Mouse (Mus musculus) forebrain, embryonic 10.5 days (tissue): ENCODE measurements around the gene Gdnf. TPM values are rescaled to one million over a fixed set of nuclear protein-coding genes. Genes with fewer than 3 reads are reported as not detected.

Source experiments
- DNase-seq: peaks from one replicate; pipeline ENCODE4 v3.0.0-alpha.2; 2017; ENCODE audit warnings: low spot score; ENCODE audit errors: extremely low spot score
- H3K27ac ChIP-seq: fragments of 300-500 bp; sonication (generic); 2 replicates; pipeline ENCODE4 v1.5.1; 2016; ENCODE audit warnings: mild to moderate bottlenecking
- H3K27me3 ChIP-seq: fragments of 300-500 bp; sonication (generic); 2 replicates; pipeline ENCODE4 v1.6.1; 2016; ENCODE audit warnings: mild to moderate bottlenecking; ENCODE audit not compliant: poor library complexity, severe bottlenecking
- H3K36me3 ChIP-seq: fragments of 300-500 bp; sonication (generic); replicated peaks from 2 replicates; pipeline ENCODE4 v1.6.1; 2016; ENCODE audit warnings: mild to moderate bottlenecking, moderate library complexity
- H3K4me1 ChIP-seq: fragments of 300-500 bp; sonication (generic); 2 replicates; pipeline ENCODE4 v1.6.1; 2016
- H3K4me3 ChIP-seq: fragments of 300-500 bp; sonication (generic); 2 replicates; pipeline ENCODE4 v1.5.1; 2016; ENCODE audit warnings: mild to moderate bottlenecking, moderate library complexity
- H3K9me3 ChIP-seq: fragments of 300-500 bp; sonication (generic); 2 replicates; pipeline ENCODE4 v1.6.1; 2016; ENCODE audit warnings: mild to moderate bottlenecking, moderate library complexity
- WGBS: fragments of 180-500 bp; shearing (Covaris S2); methylation state at CpG from one replicate; pipeline ENCODE4 v1.1.7; 2016; 5-methylcytosine and 5-hydroxymethylcytosine counted together
- polyA plus RNA-seq: library from polyadenylated mRNA; unstranded; fragments of >200 nt; fragmentation: Nextera tagmentation; extraction: Ambion mirVana; gene quantifications from 2 replicates; pipeline ENCODE4 v1.2.1, GENCODE M21; 2016

Gene Gdnf
- polyA plus RNA-seq, 1 experiment from 2014 or later, result 0.11 TPM

DNA sequence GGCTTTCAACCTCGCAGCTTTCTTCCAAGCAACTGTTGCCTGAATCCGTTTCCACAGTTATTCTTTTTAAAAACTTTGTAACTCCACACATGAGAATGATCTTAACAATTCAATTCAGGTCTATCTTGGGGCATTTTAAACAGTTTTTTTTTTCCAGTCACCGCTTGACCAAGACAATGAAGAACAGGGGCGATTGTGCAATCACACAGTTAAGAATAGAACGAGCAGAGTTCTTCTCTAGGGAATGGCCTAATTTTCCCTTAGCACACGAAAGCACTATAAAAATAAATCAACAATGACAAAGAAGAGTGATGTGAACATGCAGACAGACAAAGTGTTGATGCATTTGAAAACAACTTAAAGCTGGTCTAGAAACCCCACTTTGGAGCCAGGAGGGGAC, 65.2 kb downstream of the Gdnf start:
- no peak overlapping the region for H3K27ac ChIP-seq
- H3K4me3 ChIP-seq, result no peak overlapping the region
- no peaks in the 10 kb centered on the region for H3K9me3 ChIP-seq
- peaks cover 11% of the 10 kb centered on the region for H3K4me1 ChIP-seq
- no peaks in the 10 kb centered on the region for H3K27me3 ChIP-seq
- 87% methylated on average over 6 of the region's 6 CpGs for WGBS
- H3K36me3 ChIP-seq, result no peaks in the 10 kb centered on the region
- no peak for DNase-seq

- peaks cover 11% of the 10 kb centered on the region for H3K36me3 ChIP-seq
- WGBS, result 61% methylated on average over 22 of the region's 22 CpGs
- no peak for DNase-seq
- H3K27ac ChIP-seq, result no peak overlapping the region
- peaks cover 11% of the 10 kb centered on the region for H3K4me1 ChIP-seq
- H3K4me3 ChIP-seq, result no peak overlapping the region
- no peaks in the 10 kb centered on the region for H3K27me3 ChIP-seq
- no peaks in the 10 kb centered on the region for H3K9me3 ChIP-seq
Observed at GRCm38 (mm10) chr15:7877560-7878467, 67.2 kb downstream of the Gdnf start.

GRCm38 (mm10) chr15:7878861-7879260, 68.2 kb downstream of the Gdnf start:
- Histone ChIP-seq H3K9me3 (no peaks in the 10 kb centered on the region), H3K36me3 (peaks cover 21% of the 10 kb centered on the region), H3K27me3 (no peaks in the 10 kb centered on the region), H3K4me3 (no peak overlapping the region), H3K27ac (no peak overlapping the region), H3K4me1 (peaks cover 11% of the 10 kb centered on the region)
- WGBS, result 90% methylated on average over 10 of the region's 10 CpGs
- no peak for DNase-seq

DNA sequence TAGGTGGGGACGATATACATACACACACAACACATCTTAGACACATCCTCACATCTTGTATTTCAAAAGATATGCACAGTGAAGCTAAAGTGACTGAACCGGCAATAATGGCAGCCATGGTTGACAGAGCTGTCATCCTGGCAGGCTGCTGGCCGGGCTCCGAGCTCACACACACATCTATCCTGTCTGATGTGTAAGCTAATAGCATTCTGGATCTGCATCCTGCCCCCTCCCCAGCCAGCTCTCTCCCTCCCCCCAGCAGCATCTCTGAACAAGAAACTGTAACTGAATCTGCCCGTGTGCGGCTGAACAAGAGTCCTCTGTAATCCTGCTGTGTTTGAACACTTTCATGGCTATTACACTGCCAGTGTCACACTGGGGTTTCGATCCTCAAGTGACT, 69.3 kb downstream of the Gdnf start:
- H3K4me1 ChIP-seq, result peaks cover 12% of the 10 kb centered on the region
- H3K36me3 ChIP-seq, result peaks cover 26% of the 10 kb centered on the region
- H3K27ac ChIP-seq, result no peak overlapping the region
- no peak overlapping the region for H3K4me3 ChIP-seq
- WGBS, result 72% methylated on average over 7 of the region's 7 CpGs
- no peaks in the 10 kb centered on the region for H3K27me3 ChIP-seq
- no peak for DNase-seq
- no peaks in the 10 kb centered on the region for H3K9me3 ChIP-seq

DNA sequence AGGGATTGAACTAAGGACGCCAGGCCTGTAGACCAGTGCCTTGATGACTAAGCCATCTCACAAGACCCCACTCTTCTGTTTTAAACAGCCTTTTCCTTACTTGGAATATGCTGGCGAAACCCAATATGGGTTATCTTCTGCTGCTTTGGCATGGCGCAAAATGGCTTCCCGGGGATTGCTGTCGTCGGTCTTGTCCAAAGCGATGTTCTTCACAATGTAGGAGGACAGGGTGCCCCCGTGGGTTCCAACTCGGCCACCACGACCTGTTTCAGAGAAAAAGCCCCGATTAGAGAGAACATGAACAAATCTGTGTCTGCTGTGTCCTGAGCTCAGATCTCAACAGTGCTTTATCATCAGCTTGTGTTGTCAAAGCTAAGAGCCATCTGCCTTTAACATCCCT, 73.5 kb downstream of the Gdnf start:
- Histone ChIP-seq H3K27ac (no peak overlapping the region), H3K27me3 (peaks cover 7% of the 10 kb centered on the region; the same call in 1 of the 2 replicates), H3K36me3 (peaks cover 28% of the 10 kb centered on the region), H3K9me3 (no peaks in the 10 kb centered on the region), H3K4me3 (no peak overlapping the region), H3K4me1 (peaks cover 16% of the 10 kb centered on the region)
- 95% methylated on average over 11 of the region's 11 CpGs for WGBS
- DNase-seq, result no peak

DNA sequence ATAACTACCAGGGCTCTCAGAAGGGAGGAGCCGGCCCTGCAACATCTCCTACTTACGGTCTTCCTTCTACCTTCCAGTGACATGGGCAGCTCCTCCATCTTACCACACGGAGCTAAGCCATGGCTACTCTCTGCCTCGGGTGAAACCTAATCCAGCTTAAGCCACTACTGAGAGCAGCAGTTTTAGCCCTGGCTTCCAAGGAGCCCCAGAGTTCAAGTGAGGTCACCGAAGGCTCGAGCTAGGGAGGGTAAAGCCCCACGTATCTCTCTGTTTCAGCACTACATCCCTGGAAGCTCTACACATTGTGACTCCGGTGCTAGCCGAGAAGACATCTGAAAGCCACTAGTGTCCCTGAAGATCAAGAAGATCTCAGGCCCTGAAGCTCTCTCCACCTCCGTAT, 74.5 kb downstream of the Gdnf start:
- Histone ChIP-seq H3K36me3 (peaks cover 28% of the 10 kb centered on the region), H3K4me1 (peaks cover 25% of the 10 kb centered on the region), H3K27ac (no peak overlapping the region), H3K4me3 (no peak overlapping the region), H3K27me3 (peaks cover 7% of the 10 kb centered on the region; the same call in 1 of the 2 replicates), H3K9me3 (no peaks in the 10 kb centered on the region)
- 53% methylated on average over 10 of the region's 10 CpGs for whole genome bisulfite sequencing
- no peak for DNase-seq

DNA sequence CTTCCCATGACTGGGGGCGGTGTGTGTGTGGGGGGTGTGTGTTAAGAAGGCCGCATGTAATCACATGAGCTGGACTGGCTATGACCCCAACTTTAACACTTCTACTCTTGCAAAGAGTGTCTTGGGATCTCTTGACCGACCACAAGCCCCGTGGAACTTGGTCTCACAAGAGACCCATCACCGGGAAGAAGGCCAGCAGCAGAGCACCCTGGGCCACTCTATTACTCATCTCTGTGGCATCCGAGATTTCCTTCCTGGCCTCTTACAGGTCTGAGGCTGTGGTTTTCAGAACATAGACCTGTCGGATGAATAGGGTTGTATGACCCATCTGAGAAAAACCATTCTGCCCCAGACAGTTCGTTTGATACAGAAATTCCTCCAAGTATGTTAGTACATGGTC, 75.9 kb downstream of the Gdnf start:
- H3K27ac ChIP-seq, result no peak overlapping the region
- no peak for DNase-seq
- H3K4me1 ChIP-seq, result peaks cover 36% of the 10 kb centered on the region
- H3K9me3 ChIP-seq, result no peaks in the 10 kb centered on the region
- no peak overlapping the region for H3K4me3 ChIP-seq
- peaks cover 25% of the 10 kb centered on the region for H3K36me3 ChIP-seq
- H3K27me3 ChIP-seq, result peaks cover 7% of the 10 kb centered on the region; the same call in 1 of the 2 replicates
- WGBS, result 88% methylated on average over 8 of the region's 8 CpGs
